Mouse (Mus musculus) megakaryocyte progenitor cell, adult 5-6 weeks (primary cell): ENCODE measurements around the gene Akap10. TPM values are rescaled to one million over a fixed set of nuclear protein-coding genes. Genes with fewer than 3 reads are reported as not detected.

Experiments used
- ATAC-seq: replicated peaks from 2 replicates; pipeline ENCODE4 v1.8.0; 2016; ENCODE audit warnings: mild to moderate bottlenecking, moderate TSS enrichment, inconsistent platforms; ENCODE audit not compliant: poor library complexity
- total RNA-seq, 2 experiments: library from RNA; stranded (forward) in 1 of 2; stranded (reverse) in 1 of 2; fragments of 157-497, 149-512 nt in 1 of 2; fragments of 200-1000 nt in 1 of 2; gene quantifications; 2 replicates each; pipeline versions ENCODE4 v1.2.3 to v1.2.4; 2015 to 2017

Akap10 gene
- total RNA-seq (2015) (45.7 and 45.8 TPM in 2 replicates), total RNA-seq (2017) (34.0 and 37.8 TPM in 2 replicates)

DNA sequence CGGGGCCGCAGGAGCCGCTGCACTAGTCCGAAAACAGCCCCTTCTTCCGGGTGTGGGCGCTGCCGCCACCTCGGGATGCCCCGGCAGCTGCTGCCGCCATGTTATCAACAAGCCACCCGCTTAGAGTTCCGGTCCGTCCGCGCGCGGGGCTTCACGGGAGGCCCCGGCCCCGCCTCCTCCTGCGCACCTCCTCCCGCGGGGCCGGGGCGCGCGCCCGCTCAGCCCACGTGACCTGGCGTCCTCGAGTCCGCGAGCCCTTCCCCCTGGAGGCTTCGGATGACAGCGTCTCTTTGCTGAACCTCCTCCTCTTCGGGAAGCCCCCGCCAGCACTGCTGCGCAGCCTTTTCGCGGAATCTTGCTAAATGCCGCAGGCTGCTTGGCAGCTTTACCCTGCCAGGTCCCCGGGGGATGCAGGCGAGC, at the start of gene Akap10:
Akap10 (minus strand) TSS at position 155 of the 420 bp plus-strand sequence.
- ATAC-seq, result peak; percentile 90

DNA sequence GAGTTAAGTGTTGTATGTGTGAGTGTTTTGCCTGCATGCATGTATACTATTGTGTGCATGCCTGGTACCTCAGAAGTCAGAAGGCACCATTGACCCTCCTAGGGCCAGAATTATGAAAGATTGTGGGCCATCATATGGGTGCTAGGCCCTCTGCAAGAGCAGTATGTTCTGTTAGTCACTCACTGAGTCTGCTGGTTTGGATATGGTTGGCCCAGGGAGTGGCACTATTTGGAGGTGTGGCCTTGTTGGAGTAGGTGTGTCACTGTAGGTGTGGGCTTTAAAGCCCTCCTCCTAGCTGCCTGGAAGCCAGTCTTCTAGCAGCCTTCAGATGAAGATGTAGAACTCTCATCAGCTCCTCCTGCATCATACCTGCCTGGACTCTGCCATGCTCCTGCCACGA, 45.7 kb upstream of the Akap10 start:
- ATAC-seq, result peak; percentile 52; the same call in 1 of the 2 replicates

DNA sequence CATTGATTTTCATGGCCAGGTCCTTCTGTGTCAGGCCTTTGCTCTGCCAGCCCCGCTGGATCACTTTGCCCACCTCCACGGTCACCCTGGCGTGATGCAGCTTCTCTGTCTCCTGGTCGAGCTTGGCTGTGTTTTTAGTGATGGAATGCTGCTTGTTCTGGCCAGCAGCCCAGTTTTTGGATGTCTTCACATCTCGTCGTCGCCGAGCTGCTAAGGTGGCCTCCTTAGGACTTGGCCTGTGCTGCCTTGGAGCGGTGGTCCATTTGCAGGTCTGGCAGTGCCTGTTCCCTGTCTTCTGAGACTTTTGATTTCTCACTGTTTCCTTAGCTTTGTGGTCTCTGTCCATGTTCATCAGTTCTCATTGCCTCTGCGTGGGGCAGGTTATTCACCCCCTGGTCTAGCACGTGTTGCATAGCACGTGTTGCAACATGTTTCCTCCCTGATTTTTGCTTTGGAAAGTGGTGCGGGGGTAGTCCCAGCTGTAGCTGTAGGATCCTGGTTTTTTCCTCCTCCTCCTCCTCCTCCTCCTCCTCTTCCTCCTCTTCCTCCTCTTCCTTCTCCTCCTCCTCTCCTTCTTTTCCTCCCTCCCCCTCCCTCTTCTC, 44.2 kb upstream of the Akap10 start:
- ATAC-seq, result no peak

- ATAC-seq, result no peak
Observed at GRCm38 (mm10) chr11:61971441-61972221, 41.6 kb upstream of the Akap10 start.

GRCm38 (mm10) chr11:61970901-61971300, 40.8 kb upstream of the Akap10 start:
- ATAC-seq, result no peak

GRCm38 (mm10) chr11:61968875-61969274, 38.8 kb upstream of the Akap10 start:
- ATAC-seq, result peak; percentile 91

GRCm38 (mm10) chr11:61967034-61967433, 37.0 kb upstream of the Akap10 start:
- no peak for ATAC-seq

GRCm38 (mm10) chr11:61964611-61965010, 34.6 kb upstream of the Akap10 start:
- ATAC-seq, result no peak

DNA sequence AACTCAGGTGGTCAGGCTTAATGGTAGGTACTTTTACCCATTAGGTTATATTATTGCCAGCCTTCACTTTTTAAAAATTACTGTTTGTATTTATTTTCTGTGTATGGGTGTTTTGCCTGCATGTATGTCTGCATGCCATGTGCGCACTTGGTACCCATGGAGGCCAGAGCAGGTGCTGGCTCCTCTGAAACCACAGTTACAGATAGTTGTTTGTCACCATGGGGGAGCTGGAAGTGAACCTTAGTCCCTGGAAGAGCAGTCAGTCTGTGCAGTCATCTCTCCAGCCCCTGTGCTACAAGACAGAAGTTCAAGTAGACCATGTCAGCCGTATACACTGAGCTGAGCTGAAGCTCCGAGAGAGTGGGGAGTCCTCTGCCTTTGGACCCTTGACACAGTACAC, 33.1 kb upstream of the Akap10 start:
- ATAC-seq, result no peak

GRCm38 (mm10) chr11:61962684-61963083, 32.6 kb upstream of the Akap10 start:
- peak; percentile 40; the same call in 1 of the 2 replicates for ATAC-seq

GRCm38 (mm10) chr11:61960096-61960495, 30.0 kb upstream of the Akap10 start:
- ATAC-seq, result no peak

- 0 out of 2 replicates have a peak, but pooled peaks have one; percentile 19 for ATAC-seq
Observed at GRCm38 (mm10) chr11:61958706-61959105, 28.7 kb upstream of the Akap10 start.

GRCm38 (mm10) chr11:61957296-61957813, 27.3 kb upstream of the Akap10 start:
- peak; percentile 86 for ATAC-seq

DNA sequence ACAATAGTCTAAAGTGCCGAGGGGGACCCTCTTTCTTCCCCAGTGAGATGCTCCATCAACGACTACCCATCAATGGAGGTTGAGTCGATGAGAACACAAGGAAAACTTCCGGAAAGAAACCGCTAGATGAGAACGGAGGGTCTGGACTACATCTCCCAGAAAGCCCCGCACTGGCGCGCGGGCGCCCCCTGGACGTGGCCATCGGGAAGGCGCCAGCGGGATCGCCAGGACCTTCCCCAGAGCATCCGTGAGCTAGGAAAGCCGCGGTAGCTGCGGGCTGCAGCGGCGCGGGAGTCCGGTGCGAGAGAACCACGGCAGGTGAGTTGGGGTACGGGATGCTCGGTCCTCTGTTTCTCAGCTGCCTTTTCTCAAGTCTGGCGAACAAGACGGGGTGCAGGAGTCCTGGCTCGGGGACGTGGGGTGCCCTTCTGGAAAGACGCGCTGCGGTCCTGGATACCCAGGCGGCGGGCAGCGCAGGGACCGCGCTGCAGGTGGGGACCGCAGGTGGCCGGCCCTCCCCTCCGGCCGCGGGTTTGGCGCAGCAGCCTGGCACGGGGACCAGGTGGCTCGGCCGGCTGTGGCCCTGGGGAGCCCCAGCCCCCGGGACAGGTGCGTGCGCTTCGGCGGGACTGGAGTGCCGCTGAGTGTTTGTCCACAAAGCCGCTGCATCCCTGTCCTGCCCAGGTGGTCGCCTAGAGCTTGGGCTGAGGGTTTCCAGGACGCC, 26.7 kb upstream of the Akap10 start, which contains the start of gene Specc1:
Specc1 (plus strand) TSS at position 192 of the 724 bp plus-strand sequence.
- ATAC-seq, result peak; percentile 86

- no peak for ATAC-seq
Observed at GRCm38 (mm10) chr11:61955951-61956350, 25.9 kb upstream of the Akap10 start.

DNA sequence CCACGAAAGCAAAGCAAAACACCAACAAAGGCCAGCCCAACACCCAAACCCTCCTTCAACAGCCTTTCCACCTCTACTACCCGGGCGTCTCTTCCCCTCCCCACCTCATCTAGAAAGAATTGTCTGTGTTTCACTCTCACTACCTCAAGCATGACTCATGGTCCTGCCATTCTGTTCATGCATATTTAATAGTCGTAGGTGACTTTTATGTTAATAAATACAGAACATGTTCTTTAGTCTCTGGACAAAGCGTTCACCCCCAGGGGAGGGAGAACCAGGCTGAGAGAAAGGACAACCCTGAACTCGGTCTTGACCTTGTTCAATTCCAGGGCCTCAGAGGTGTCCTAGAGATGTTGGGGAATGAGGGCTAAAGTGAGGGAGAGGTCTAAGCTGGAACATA, 25.1 kb upstream of the Akap10 start:
- ATAC-seq, result no peak

GRCm38 (mm10) chr11:61950632-61951031, 20.6 kb upstream of the Akap10 start:
- ATAC-seq, result peak; percentile 74

- ATAC-seq, result peak; percentile 48; the same call in 1 of the 2 replicates
Observed at GRCm38 (mm10) chr11:61949315-61949714, 19.3 kb upstream of the Akap10 start.

DNA sequence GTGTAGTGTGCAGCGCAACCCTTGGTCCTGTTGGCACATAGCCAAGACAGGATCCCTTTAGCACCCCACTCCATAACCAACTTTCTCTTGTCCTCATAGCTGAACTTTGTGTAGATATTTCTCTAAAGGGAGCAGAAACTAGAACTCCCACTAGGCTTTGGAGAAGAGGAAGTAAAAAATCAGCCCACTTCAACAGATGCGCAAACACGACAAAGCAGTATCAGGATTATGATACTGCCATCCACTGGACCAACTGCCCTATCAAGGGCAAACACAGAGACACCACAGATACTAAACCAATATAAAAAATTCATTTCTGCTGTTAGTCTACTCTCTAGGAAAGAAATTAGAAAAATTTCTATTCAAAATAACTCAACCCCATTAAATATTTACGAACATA, 16.6 kb upstream of the Akap10 start:
- ATAC-seq, result peak; percentile 51

DNA sequence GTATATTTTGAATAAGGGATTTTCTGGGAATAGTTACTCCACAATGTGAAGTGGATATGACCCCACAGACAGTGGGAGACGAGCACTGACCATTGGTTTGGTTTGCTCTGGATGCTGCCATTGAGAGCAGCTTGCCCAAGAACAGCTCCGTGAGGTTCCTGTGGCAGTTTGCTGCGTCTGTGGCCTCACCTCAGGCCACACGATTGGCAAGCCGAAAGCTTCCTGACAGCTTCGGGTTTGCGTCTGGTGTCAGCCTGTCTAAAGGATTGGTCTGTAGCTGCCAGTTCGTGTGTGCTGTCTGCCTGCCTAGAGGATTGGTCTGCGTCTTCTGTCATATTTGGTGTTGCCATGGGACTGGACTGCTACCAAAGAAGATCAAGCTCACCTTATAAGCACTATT, 14.4 kb upstream of the Akap10 start:
- ATAC-seq, result peak; percentile 44

GRCm38 (mm10) chr11:61942903-61943302, 12.9 kb upstream of the Akap10 start:
- ATAC-seq, result peak; percentile 61
